Mouse (Mus musculus) heart, adult 18-20 months (tissue): Measurements from ENCODE around the gene Rnf152. TPM values are rescaled to one million over a fixed set of nuclear protein-coding genes. Genes with fewer than 3 reads are reported as not detected.
A peak's percentile ranks its signal among the peaks of the same experiment; 100 is the strongest.

Experiments
- DNase-seq, 2 experiments: peaks; one replicate each; pipeline ENCODE4 v3.0.0; 2021 to 2022; ENCODE audit warnings: mixed read lengths in 1 of 2
- total RNA-seq, 2 experiments: library from RNA; stranded (reverse); gene quantifications; 2 replicates each; pipeline ENCODE4 v1.2.3; 2021

Gene Rnf152
- total RNA-seq, 2 experiments from 2014 or later, result 0.94 to 1.3 TPM

DNA sequence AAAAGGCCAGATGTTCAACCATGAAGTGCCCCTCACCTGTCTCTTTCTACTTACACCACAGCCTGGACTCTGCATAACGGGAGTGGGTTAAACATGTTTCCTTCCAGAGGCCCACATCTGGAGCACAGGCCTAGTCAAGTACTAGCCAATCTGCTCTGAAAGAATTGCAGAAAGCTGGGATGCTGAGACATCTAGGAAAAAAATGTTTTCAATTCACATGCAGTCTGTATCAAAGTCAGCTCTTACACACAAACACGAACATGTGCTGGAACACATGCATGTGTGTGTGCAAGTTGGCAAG is 44.0 kb downstream of the Rnf152 start:
- no peak for DNase-seq

DNA sequence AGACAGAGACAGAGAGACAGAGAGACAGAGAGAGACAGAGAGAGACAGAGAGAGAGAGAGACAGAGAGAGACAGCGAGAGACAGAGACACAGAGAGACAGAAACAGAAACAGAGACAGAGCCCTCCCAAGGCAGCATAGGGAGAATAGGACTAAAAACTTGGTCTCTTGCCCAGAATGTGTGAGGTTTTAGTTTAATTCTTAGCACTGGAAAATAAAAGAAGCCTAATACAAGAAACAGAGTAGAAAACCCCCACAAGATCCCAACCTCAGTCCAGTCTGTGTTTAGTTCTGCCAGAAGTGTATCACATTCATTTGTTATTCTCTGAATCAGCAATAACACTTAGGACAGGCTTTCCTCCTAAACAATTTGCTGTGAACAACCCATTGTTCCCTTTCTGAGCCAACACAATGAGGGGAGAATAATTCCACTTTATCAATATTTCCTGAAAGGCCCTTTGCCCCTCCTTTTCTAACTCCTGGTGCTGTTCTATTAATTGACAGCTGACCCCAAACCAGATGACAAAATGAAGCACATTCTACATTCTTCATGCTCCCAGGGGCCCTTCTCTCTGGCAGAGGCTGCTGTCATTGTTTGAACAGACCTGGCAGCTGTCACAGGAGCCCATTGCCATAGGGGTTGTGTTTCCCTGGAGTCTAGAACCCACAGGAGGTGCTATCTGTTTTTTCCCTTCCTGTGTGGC is 44.5 kb downstream of the Rnf152 start:
- DNase-seq, result peak; percentile 33 to 56

DNA sequence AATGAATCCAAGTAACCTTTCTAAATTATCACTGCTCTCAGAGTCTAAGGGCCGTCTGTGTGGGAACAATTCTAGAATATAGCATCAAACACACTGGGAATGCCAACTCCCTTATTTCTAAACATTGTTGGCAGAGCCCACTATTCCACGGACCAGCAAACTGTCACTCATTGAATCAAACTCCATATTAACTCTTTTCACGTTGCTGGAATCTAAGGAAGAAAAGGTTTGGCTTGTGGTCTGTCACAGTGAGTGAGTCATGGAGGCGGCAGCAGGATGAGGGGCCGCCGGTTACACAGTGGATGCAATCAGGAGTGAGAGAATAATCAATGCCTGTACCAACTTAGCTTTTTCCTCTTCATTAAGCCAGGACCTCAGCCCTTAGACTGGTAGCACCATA is 54.3 kb downstream of the Rnf152 start:
- DNase-seq, result no peak

DNA sequence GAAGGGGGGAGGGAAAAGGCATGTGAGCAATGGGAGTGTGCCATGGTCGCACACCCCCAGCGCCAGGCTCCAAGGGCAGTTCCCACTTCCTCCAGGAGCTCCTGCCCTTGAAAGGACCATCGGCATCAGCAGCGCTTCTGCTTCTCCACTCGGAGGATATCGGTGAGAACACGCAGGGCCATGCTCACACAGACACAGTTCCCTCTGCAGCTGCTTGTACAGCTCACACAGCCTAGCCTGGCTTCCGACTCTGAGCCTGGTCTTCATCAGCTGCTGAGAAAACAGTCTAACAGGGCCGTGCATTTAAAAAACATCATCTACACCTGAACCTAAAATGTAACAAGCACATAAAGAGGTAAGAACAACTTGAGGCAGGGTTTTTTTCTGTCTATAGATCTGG is 54.7 kb downstream of the Rnf152 start:
- DNase-seq, result no peak

DNA sequence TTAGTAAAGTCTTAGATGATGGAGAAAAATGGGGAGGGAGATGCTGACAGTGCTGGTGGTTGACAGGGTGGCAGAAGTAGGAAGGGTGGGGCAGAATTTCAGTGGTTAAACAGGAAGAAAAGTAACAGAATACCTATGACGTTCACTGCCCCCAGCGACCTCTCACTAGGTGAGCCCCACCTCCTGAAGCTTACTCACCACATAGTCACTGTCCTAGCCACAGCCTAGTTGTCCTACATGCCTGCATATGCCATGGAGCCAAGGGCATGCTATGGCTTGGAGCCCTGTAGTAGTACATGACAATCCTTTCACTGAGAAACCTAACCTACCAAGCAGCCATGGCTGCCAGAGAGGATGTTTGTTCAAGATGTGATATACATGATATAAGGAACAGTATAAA is 64.7 kb downstream of the Rnf152 start:
- DNase-seq, result no peak

DNA sequence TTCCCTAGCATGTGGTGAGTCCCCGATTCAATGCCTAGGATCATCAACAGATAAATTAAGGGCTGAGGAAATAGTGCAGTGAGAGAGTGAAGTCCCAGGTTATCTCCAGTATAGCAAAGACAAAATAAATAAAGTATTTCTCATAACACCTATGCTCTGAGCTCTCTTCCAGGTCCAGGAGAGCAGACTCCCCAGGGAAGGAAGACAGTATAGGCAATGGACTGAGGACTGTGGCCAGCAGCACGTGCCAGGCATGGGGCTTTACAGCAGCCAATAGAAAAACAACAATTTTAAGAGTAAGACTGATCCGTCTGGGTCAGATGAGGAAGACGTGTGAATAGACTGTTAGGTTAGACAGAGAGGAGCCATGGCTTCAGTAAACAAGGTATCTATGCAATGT is 69.0 kb downstream of the Rnf152 start:
- no peak for DNase-seq

DNA sequence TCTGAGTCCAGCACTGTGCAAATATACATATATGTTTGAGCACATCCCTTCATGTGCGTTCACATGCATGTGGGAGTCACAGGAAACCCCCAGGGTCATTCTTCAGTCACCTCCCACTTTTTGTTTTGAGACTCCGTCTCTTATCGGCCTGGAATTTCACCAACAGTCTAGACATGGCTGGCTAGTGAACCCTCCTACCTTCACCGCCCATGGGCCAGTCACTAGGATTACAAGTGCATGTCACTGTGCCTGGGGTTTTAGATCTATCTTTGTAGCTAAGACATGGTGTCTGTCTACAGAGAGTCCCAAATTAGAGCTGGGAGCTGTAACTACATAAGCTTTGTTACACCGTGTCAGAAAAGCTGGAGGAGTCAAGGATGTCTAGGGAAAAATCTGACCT is 69.6 kb downstream of the Rnf152 start:
- no peak for DNase-seq

DNA sequence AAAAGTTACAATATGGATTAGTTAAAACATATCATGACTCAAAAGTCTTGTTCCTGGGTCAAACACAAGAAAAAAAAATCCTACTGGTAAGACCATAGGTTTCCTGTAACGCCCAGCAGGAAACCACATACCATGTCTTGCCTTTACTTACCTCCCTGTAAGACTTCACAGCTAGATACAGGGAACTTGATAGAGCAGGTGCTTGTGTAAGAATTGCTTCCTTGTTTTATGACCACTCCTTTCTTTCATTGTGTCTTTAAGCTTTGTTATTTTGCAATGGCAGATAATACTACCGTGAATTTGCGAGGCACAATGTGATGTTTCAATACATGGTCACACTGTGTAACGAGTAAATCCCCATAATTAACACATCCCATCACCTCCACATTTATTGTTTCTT is 71.5 kb downstream of the Rnf152 start:
- DNase-seq, result no peak

DNA sequence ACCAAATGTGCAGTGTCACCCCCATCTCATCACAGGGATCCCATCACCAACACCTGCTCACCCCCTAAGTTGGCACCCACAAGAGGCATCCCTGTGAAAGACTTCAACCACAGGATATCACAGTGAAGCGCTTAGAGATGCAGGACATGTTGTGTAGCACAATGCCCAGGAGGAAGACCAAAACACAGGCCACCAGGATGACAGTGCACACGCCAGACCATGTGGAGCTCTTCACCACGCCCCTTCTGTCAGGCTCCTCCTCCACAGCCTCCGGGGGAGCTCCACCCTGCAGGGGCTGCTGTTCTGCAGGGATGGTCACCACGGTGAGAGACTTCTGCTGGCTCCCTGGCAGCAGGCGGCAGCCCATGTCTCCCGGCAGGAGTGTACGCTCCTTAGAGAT is 72.4 kb downstream of the Rnf152 start:
- no peak for DNase-seq

DNA sequence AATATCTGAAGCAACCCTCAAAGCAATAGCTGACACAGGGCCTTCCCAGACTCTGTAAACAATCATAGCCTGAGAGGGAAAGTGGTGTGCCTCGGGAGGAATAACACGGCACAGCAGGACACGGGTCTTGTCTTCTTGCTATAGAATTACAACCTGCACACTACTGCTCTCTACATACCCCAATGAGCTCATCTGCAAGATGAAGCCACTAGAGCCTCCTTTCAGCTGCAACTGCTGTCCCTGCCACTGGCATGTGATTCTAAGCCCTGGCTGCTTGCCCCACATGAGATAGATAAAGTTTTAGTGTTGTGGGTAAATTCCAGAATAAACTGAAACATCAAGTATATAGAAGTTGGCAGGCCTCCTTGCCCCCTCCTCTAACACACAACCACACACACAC is 75.2 kb downstream of the Rnf152 start:
- DNase-seq, result no peak

DNA sequence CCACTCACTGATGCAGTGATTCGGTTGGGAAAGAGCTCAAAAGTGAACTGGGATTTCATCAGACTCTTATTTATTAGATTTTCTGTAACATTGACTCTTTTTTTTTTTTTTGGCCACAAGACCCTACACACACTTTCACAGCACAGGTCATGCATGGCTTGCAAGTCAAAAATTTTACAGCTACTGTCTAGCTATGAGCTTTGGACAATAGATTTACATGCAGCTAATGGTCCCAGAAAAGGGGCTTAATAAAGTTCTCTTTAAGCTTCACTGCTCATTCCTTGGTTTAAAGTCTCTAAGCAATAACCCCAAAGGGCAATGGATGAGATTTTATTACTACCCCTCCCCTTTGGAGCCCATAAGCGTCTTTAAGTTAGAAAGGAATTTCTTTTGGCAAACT is 76.3 kb downstream of the Rnf152 start:
- no peak for DNase-seq

DNA sequence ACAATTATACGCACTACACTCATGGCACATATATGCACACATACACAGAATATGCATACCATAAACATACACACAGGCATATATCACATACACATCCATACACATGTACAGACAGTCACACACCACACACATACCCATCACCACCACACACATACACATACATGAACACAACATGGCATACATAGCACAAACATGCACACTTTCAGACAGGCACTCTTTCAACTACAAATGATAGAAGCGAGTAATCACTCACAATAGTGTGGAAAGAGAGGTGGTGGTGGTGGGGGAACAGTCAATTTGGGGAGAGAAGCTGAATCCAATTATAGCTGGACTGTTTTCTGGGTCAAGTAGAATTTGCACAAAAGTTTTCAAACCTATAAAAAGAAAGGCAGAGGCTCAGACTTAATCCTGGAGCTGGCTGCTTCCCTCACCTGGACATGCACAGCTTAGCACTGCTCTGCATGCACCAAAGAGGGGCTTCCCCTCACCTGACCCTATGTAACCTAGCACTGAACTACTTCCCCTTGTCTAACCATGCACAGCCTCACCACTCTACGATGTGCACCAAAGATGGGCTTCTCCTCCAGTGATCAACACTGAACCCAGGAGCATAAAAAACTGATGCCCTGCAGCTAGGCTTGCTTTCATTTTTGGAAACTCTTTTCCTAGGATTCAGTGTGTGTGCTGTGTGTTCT is 81.9 kb downstream of the Rnf152 start:
- no peak for DNase-seq

DNA sequence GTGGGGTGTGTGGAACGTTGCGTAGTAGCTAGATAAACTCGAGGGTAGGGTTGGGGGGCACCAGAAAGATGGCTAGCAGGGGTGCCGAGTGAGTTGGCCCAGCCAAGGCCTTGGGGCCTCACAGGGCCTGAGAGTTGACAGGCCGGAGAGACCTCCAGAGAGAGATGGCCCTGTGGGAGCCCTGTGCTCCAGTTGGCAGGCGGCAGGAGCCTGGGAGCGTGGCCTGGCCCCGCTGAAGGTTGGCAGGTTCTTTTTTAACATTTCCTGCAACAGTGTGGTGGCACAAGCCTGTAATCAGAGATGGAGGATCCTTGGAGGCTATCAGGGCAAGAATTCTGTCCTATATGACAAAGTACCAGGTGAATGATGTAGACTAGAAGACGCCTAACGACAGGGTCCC is 85.4 kb downstream of the Rnf152 start:
- peak in 1 of 2 experiments; percentile 4 for DNase-seq

DNA sequence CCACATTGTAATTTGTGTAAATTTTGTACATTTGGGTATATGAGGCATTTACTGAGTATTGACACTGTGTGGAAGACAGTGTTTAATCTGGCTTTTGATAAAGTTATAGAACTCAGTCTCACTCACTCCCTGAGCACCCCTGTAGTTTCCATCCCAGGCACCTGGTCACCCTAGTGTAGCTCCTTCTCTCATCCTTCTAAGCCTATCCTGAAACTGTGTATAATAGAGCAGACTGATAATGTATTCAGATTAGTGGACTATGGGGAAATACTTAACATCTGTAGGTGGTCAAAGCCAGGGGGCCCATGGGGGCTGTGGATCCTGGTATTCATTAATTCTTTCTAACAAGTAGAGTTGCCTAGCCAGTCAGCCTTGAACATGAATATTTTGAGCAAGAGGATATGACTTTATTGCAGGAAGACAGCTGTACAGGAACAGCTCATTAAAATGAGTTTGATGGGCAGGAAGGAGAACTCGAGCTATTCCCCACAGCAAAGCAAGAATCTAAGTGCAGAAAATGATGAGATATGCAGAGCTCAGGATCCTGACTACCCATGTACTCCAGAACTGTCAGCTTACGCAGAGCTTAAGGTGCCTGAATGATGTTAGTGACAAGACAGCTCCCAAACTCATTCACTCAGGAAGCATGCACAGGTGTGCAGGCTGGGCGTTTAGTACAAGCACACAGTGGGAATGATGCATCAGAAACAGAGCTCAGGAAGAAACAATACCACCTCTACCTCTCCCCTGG is 93.1 kb downstream of the Rnf152 start:
- peak in 1 of 2 experiments; percentile 4 for DNase-seq

DNA sequence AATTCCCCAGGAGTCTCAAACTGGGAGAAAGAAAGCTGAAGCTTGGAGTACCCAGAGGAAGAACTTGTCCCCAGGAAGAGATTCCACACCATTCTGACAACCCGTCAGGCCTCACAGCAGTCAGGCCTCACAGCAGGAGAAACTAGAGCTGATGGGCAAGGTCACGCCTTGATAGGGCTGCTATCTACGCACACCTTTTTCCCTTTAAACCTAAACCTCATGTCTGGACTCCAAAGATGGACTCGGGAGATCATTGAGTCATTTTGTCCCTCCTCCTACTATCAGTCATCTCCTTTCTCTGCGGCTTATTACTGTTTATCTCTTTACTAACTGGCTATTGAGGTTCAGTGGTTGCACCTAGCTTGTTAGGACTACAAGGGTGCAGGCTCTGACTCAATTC is 96.3 kb downstream of the Rnf152 start:
- no peak for DNase-seq

DNA sequence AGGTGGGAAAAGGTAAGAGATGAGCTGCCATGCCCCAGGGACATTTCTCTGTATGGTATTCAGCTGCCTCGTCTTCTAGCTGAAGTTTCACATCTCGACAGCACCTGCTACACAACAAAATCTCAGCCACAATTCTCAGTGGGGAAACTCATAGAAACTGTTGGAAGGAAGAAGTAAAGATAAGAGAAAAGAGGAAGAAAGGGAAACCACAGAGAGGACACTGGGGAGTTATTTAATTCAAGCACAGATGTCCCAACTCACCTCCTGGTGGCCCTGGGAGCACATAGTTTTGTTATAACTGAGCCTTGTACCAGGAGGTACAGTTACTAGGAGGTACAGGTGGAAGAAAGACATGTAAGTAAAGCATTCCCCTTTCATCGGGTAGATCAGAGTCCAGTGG is 99.3 kb downstream of the Rnf152 start:
- no peak for DNase-seq

DNA sequence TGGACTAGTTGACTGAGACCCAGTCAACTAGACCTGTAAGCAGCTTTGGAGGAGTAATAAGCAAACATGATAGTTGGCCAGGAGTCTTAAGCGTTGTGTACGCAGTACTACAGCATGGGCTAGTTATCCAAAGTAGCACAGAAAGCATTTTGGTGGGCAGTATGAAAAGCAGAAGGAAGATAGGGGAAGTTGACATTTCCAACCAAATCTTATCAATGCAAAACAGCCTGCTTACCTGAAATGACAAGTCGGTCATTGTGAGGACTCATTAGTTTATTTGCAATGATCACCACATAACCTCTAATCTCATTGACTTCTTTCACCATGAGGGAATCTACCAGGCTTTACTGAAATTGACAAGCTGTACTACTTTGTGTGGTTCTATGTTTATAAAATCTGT is 107.3 kb downstream of the Rnf152 start:
- DNase-seq, result no peak

DNA sequence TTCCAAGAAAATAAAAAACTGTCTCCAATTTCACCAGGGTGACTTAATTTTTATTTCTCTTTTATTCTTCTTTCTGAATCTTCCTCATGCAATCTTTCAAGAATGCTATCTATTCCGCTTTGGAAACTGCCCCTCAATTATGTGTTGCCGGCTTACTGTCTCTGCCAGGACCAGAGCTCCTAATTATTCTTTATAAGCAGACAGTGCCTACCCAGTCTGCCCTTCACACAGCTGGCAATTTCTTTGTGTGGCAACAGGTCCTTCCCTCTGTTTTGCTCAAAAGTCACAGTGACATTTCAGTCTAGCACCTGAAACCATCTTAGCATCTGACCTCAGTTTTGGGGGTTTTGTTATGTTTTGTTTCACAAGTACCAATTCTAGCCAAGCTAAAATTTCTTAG is 109.9 kb downstream of the Rnf152 start:
- DNase-seq, result no peak

DNA sequence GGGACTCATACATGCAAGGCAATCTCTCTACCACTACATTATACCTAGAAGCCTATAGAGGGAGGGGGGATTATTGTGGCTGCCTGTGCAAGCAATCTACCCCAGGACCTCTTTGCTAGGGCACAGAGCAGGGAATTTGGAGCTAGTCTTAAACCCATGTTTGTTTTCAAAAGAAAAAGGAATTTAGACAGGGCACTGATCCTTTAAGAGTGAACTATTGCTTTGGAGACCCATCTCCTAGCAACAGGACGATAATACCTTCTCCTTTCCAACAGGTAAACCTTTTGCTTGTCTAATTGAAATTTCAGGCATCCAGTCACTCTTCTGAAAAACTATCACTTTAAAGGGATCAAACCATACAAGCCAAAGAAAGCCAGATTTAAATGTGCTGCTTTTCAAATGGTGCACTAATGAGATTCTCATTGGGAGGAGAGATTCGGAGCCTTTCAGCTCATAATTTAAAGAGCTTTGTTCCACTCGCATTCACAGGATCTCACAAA is 110.4 kb downstream of the Rnf152 start:
- DNase-seq, result no peak

DNA sequence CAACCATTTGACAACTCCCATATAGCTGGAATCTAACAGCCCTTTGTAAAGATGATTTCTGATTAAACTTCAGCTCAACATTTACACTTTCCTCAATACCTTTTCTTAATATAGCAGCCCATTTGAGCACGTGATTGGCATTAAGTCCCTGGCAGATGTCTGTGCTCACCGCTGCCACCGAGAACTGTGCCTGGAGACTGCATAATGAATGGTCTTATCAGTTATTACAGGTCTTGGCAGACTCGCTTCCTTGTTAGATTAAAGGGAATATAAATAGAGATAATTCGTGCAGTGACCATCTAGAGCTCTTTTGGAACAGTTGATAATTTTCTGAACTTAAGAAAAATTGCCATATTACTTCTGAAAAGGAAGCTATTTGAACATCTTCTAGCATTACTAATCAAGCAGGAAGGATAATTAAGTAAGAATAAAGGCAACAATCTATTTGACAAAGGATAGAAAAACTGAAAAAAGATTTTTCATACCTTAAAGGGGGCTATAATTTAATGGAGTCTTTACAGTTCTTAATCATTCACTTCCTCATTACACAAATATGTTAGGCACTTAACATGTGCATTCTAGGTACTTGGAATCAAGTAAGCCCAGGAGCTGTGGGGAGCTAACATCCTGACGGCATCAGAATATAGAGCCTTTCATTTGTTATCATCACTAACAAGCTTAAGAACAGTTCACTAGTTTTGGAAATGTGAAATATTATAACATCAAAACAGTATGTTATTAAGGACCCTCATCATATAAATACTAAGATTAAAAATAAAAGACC is 113.0 kb downstream of the Rnf152 start:
- DNase-seq, result peak; percentile 26 to 41

DNA sequence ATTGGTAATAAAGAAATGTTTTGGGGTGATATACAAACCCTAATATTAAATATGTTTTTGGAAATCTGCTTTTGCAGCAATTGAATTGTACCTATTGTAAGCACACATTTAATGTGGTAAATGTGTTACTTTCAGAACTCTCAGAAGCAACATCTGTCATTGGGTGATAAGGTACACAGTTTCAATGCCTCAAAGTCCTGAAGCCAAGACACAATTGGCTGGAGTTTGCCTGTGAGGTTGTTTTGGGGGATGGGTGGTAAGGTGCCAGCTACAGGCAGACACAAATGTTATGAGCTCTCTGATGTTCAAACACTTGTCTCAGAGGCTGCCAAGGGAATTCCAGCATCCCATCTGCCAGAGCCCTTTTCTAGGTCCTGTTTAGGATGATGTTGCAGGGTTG is 116.3 kb downstream of the Rnf152 start:
- no peak for DNase-seq
